Mouse (Mus musculus) heart, postnatal 36 days (tissue): Measurements from ENCODE around the gene Rpl7a. TPM values are rescaled to one million over a fixed set of nuclear protein-coding genes. Genes with fewer than 3 reads are reported as not detected.

Experiments used
- DNase-seq, 2 experiments: peaks; one replicate each; pipeline ENCODE4 v3.0.0; 2021 to 2022
- intact Hi-C: fragments of 180-260 bp; cut with DNase I; formaldehyde crosslinking; loops from one replicate; pipeline ENCODE4 v1.15.1; 2025
- total RNA-seq, 2 experiments: library from RNA; stranded (reverse); gene quantifications; 2 replicates each; pipeline ENCODE4 v1.2.3; 2021

Gene Rpl7a
- total RNA-seq, 2 experiments from 2014 or later: 275 to 289 TPM

DNA sequence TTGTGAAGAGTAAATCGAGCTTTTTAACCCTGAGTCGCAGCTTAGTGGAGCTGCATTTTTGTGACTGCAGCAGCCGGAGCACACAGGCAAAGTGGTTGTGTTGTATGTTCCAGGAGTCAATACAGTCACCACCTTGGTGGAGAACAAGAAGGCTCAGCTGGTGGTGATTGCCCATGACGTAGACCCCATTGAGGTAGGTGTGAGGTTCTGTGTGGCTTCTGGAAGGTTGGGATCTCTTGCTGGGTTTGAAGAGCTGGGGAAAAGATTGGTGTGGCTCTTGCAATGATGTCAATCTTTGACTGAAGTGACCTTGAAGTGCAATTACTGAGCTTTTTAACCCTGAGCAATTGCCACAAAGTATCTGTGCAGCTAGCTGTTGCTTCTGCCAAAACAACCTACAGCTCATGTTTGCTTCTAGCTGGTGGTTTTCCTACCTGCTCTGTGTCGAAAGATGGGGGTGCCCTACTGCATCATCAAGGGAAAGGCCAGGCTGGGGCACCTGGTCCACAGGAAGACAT, 1.7 kb downstream of the Rpl7a start:
- intact Hi-C loops: loop anchor here (10.0 kb wide), 1 partner anchor 1672 kb away; the partner anchor contains the start of gene Gtf3c5
- peak in 1 of 2 experiments; percentile 1 for DNase-seq

DNA sequence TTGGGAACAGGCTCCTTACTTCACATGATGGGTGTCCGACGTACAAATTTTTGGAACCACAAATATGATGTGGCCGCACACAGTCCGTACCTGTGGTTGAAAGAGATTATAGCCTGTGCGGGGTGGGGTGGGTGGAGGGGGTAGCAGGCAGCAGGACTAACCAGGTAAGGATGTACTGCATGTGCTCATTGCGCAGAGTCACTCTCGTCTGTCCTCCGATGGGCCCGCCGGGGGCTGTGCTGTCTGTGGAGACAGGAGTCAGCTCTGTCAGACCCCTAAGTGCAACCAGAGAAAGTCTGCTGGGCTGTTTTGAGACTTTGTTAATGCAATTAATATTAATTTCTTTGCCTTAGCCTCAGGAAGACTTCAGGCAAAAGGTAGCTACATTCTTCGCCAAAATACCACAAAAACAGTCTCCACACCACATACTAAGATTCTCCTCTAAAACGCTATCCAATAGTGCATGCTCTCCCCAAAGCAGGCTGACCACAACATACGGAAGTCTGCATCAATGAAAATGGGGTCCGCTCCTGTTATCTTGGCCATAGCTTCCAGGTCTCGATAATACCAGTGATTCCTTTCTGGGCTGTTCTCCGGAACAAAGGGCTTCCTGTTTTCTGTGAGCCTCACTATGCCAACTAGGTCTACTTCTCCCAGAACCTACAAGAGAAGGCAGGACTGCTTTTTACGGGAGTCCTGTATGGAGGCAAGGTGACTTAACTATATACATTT, 3.0 kb downstream of the Rpl7a start:
- intact Hi-C loops: loop anchor here (10.0 kb wide), 1 partner anchor 1671 kb away; the partner anchor contains the start of gene Gtf3c5
- DNase-seq: peak in 1 of 2 experiments; percentile 1

DNA sequence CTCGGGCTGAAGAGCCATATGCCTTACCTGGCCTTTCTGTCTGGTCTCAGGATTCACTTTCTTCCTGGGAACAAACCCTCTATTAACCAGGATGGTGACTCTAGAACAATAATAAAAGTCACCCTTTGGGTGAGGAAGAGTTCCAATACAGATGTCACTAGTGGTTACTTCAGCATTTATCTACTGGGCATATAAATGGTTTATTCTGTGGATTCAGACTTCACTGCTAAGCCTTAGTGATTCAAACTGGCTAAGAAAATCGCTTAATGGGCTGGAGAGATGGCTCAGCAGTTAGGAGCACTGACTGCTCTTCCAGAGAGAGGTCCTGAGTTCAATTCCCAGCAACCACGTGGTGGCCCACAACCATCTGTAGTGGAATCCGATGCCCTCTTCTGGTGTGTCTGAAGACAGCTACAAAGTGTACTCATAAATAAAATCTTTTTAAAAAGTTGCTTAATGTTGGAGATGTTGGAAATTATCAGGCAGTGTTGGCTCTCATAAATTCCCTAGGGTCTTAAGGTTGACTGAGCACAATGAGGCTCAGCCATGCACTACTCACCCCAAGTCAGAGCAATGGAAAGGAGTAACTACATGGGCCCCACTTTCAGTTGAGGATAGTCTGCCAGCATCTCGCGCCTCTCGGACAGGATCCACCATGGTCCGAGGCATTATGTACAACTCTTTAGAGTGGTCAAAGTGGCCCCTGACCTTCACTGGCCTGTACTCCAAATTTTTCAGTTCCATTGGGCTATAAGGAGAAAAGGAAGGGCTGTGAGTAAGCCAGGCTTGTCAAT, 3.8 kb downstream of the Rpl7a start:
- DNase-seq: no peak
- intact Hi-C loops: loop anchor here (10.0 kb wide), 1 partner anchor 1670 kb away; the partner anchor contains the start of gene Gtf3c5

DNA sequence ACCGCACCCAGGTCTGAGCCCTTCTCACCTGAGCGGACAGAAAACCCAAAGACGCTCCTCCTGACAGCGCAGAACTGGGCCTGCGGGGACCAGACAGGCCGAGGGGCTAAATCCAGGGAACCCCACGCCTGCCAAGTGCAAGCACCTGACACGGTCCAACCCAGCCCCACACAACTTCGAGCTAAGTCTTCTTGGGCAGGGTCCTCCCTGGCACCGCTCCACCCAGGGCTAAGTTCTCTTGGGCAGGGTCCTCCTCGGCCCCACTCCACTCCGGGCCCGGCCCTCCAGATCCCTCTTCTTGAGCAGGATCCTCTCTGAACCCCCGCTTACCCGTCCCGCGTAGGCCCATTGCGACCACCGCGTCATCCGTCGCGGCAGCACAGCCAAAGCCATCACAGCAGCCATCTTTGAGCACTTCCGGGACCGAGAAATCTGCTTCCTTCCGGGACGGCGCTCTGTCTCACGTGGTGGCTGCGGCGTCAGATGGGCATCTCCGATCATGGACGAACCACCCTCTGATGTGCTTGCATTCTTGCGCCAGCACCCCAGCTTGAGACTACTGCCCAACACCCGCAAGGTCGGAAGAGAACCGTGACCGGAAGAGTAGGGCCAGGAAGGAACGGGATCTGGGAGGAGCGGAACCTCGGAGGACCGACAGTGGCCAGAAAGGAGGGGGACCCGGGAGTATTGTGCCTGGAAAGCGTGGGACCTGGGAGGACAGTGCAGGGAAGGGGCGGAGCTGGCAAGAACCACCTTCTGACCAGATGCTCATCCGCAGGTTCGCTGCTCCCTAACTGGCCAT, 5.6 kb downstream of the Rpl7a start, which contains the start of the genes Surf2 and Surf1:
Surf2 (plus strand) TSS at position 441 of the 802 bp plus-strand sequence.
Surf1 (minus strand) TSS at position 604 of the 802 bp plus-strand sequence.
- intact Hi-C loops: loop anchor here (2.0 to 10.0 kb wide), 2 partner anchors 17 to 1669 kb away; partner anchors contain the start of genes Gtf3c5 and Surf4
- DNase-seq: peak; percentile 77 to 83

DNA sequence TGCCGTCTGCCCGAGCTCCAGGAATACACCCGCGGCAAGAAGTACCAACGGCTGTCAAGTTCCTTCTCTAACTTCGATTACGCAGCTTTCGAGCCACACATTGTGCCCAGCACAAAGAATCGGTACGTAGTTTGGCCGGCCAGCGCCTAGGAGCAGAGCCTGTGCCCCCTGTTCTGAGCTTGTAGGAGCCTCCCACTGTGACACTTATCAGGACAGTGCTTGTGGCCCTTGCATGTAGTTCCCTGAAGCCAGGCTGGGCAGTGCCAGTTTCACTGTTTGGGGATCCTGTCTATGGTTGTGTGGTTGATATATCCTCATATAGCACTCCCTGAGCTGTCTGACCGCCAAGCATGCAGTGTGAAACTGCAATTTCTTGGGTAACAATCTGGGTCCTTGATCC, 6.2 kb downstream of the Rpl7a start:
- intact Hi-C loops: loop anchor here (2.0 to 10.0 kb wide), 2 partner anchors 16 to 1668 kb away; partner anchors contain the start of genes Gtf3c5 and Surf4
- no peak for DNase-seq

- intact Hi-C loops: loop anchor here (10.0 kb wide), 1 partner anchor 1665 kb away; the partner anchor contains the start of gene Gtf3c5
- DNase-seq: no peak
Measured at GRCm38 (mm10) chr2:26919684-26920083, 9.1 kb downstream of the Rpl7a start.

DNA sequence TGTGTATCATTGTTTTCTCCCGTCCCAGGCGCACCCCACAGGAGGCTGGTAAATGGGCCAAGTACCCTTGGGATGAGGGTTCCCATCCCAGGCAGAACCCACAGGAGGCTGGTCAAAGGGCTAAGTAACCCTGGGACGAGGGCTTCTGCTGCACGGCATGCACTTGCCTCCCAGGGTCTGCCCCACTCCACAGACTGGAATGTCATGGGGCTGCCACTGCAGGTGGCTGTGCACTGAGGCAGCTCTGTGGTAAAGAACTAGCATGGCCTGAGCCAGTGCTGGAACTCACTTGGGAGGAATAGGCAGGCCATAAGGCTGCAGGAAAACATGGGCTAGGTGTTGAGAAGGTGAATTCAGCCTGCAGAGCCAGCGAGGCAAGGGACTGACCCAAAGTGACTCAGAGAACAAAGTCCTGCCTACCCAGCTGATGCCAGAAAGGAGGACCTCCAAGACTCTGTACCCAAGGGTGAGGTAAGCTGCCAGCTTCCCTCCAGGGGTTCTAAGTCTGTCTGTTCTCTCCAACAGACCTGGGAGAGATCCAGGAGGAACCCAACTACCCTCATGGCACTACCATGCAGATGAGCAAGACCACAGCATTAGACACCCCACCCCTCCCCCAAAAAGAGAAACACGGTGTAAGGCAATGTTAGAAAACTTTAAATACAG, 9.8 kb downstream of the Rpl7a start:
- intact Hi-C loops: no loop called here

GRCm38 (mm10) chr2:26921784-26922183, 11.2 kb downstream of the Rpl7a start:
- intact Hi-C loops: no loop called here
- no peak for DNase-seq

More for the DNA sequence above, 9.8 kb downstream of the Rpl7a start:
- DNase-seq: no peak

GRCm38 (mm10) chr2:26927745-26928476, 17.3 kb downstream of the Rpl7a start:
- intact Hi-C loops: no loop called here
- DNase-seq: no peak

DNA sequence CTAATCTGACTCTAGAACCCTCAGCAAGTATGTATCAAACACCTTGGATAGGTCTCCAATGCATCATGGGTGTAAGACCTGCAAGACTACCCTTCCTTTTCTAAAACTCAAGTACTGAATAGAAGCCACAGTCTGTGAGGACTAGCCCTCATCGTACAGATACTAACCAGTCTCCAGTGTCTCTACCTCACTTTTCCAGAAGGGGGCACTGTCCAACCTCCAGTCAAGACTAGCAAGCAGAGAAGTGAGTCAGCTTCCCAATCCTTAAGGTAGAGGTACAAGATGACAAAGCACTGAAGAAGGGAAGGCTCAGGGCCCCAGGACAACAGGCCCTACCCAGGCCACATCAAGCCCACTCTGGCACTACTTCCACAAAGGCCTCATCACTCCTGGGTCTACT, 19.8 kb downstream of the Rpl7a start:
- intact Hi-C loops: loop anchor here (1.0 to 10.0 kb wide), 3 partner anchors 82 to 304 kb away; no protein-coding TSS in a partner anchor
- DNase-seq: peak; percentile 46 to 64

GRCm38 (mm10) chr2:26932473-26933303, 22.1 kb downstream of the Rpl7a start:
- intact Hi-C loops: loop anchor here (2.0 to 10.0 kb wide), 3 partner anchors 16 to 302 kb away; partner anchors contain the start of genes Surf1 and Surf2
- DNase-seq: peak in 1 of 2 experiments; percentile 36

- peak; percentile 91 to 92 for DNase-seq
- intact Hi-C loops: loop anchor here (2.0 to 10.0 kb wide), 4 partner anchors 17 to 301 kb away; partner anchors contain the start of genes Surf1 and Surf2
Measured at GRCm38 (mm10) chr2:26933304-26934055, 22.9 kb downstream of the Rpl7a start, which contains the start of the genes Surf4 and Stkld1. Gene Surf4, minus strand, starts transcription at chr2:26933928. Gene Stkld1, plus strand, starts transcription at chr2:26934047.

DNA sequence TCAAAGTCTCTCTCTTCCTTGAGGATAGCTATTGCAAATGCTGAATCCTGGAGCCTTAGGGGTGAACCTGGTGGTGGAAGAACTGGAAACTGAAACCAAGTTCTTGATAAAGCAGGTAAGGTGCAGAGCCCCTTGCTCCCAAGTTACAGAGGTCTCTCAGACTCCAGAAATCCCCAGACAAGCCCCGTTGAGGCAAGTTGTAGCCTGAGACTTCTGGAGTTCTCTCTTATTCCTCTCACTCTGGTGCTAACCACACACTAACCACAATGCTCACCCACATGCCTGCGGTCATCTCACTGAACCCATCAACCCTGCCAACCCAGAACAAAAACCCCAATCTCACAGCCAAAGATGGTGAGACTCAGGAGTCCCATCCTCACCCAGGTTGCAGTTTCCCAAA, 24.7 kb downstream of the Rpl7a start:
- intact Hi-C loops: loop anchor here (2.0 to 10.0 kb wide), 2 partner anchors 28 to 300 kb away; no protein-coding TSS in a partner anchor
- no peak for DNase-seq

GRCm38 (mm10) chr2:26936425-26936824, 25.9 kb downstream of the Rpl7a start:
- intact Hi-C loops: loop anchor here (10.0 kb wide), 1 partner anchor 298 kb away; no protein-coding TSS in a partner anchor
- no peak for DNase-seq

- intact Hi-C loops: no loop called here
- no peak for DNase-seq
Measured at GRCm38 (mm10) chr2:26941539-26941938, 31.0 kb downstream of the Rpl7a start.

GRCm38 (mm10) chr2:26943253-26943652, 32.7 kb downstream of the Rpl7a start:
- no peak for DNase-seq
- intact Hi-C loops: no loop called here
